Mouse (Mus musculus) neural tube, embryonic 12.5 days (tissue): ENCODE measurements around the gene Cdc42ep2. TPM values are rescaled to one million over a fixed set of nuclear protein-coding genes. Genes with fewer than 3 reads are reported as not detected.

Experiments
- ATAC-seq: fragments of 200-750 bp; cut with Nextera tagmentation; 2 replicates; pipeline ENCODE4 v1.8.0; 2017; ENCODE audit warnings: low read depth, mild to moderate bottlenecking, moderate TSS enrichment, moderate library complexity; ENCODE audit not compliant: low FRiP score
- H3K27ac ChIP-seq: fragments of 300-500 bp; sonication (generic); 2 replicates; pipeline ENCODE4 v1.5.1; 2016
- H3K27me3 ChIP-seq: fragments of 300-500 bp; sonication (generic); replicated peaks from 2 replicates; pipeline ENCODE4 v1.6.1; 2016; ENCODE audit warnings: mild to moderate bottlenecking
- H3K36me3 ChIP-seq: fragments of 300-500 bp; sonication (generic); 2 replicates; pipeline ENCODE4 v1.6.1; 2016; ENCODE audit warnings: mild to moderate bottlenecking
- H3K4me1 ChIP-seq: fragments of 300-500 bp; sonication (generic); 2 replicates; pipeline ENCODE4 v1.6.1; 2016
- H3K4me2 ChIP-seq: fragments of 300-500 bp; sonication (generic); replicated peaks from 2 replicates; pipeline ENCODE4 v1.6.1; 2016; ENCODE audit warnings: mild to moderate bottlenecking
- H3K4me3 ChIP-seq: fragments of 300-500 bp; sonication (generic); 2 replicates; pipeline ENCODE4 v1.5.1; 2016
- H3K9ac ChIP-seq: fragments of 300-500 bp; sonication (generic); 2 replicates; pipeline ENCODE4 v1.6.1; 2016; ENCODE audit warnings: mild to moderate bottlenecking
- H3K9me3 ChIP-seq: fragments of 300-500 bp; sonication (generic); 2 replicates; pipeline ENCODE4 v1.6.1; 2016; ENCODE audit warnings: mild to moderate bottlenecking
- WGBS: fragments of 180-500 bp; shearing (Covaris S2); methylation state at CpG from one replicate; pipeline ENCODE4 v1.1.7; 2016; 5-methylcytosine and 5-hydroxymethylcytosine counted together
- polyA plus RNA-seq: library from polyadenylated mRNA; unstranded; fragments of >200 nt; fragmentation: Nextera tagmentation; extraction: Ambion mirVana; gene quantifications from 2 replicates; pipeline ENCODE4 v1.2.1, GENCODE M21; 2016

The Cdc42ep2 gene
- polyA plus RNA-seq, 1 experiment from 2014 or later: 5.7 TPM

DNA sequence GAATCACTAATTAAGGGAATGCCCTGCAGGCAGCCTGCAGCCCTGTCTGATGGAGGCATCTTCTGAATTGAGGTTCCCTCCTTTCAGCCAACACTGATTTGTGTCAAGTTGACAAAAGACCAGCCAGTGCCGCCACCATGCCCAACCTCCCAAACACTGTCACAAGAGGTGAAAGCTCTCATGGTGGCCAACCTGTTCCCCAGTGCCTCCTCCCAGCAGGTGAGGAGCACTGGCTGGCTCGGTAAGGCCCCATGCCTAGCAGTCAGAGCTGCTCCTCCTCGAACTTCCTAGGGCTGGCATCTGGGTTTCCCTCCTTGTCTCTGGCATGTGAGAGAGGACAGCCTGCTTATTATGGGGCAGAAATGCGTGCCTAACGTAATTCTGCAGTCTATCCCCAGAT lies 15.1 kb upstream of the Cdc42ep2 start:
- Histone ChIP-seq H3K27me3 (no peaks in the 10 kb centered on the region), H3K27ac (no peak overlapping the region), H3K4me2 (no peak overlapping the region), H3K9me3 (no peaks in the 10 kb centered on the region), H3K4me3 (no peak overlapping the region), H3K9ac (no peak overlapping the region), H3K36me3 (peaks cover 22% of the 10 kb centered on the region), H3K4me1 (peaks cover 17% of the 10 kb centered on the region; the same call in 1 of the 2 replicates)
- WGBS: 87% methylated on average over 5 of the region's 5 CpGs
- ATAC-seq: no peak

DNA sequence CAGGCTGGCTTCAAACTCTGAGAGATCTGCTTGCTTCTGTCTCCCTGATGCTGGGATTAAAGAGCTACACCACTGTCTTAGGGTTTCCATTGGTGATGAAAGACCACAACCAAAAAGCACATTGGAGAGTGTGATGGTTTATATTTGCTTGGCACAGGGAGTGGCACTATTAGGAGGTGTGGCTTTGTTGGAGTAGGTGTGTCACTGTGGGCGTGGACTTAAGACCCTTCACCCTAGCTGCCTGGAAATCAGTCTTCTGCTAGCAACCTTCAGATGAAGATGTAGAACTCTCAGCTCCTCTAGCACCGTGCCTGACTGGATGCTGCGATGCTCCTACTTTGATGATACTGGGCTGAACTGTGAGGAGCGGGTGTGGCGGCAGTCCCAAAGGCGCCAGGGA lies 13.9 kb upstream of the Cdc42ep2 start:
- Histone ChIP-seq H3K4me3 (no peak overlapping the region), H3K9ac (no peak overlapping the region), H3K9me3 (no peaks in the 10 kb centered on the region), H3K27ac (no peak overlapping the region), H3K4me2 (no peak overlapping the region), H3K27me3 (no peaks in the 10 kb centered on the region), H3K4me1 (peaks cover 17% of the 10 kb centered on the region; the same call in 1 of the 2 replicates), H3K36me3 (peaks cover 22% of the 10 kb centered on the region)
- ATAC-seq: no peak
- 86% methylated on average over 6 of the region's 6 CpGs for WGBS

DNA sequence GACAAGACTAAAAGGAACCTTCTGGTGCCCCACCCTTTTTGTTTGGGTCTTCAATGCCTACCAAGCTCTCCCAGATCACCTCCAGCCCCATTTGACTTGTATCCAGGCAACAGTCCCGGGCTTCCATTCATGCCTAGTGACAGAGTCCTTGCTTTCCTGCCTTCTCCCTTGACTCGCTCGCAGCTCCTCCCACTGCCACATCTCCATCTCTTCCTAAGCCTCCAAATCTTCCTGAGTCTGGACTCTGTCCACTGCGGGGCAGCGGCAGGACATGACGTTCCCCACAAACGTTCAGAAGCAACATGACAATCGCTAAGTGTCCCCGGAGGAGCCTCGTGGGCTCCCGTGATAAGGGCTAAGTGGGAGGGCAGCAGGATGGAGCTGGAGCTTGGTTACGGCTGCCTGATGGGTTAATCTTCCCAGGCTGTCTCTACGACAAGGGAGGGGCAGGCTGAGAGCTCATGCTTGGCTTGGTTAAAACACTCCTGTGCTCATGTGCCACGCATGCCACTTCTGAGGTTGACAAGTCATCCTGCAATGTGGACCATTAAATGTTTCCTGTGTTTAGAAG lies 13.3 kb upstream of the Cdc42ep2 start:
- H3K36me3 ChIP-seq: peaks cover 16% of the 10 kb centered on the region
- H3K4me2 ChIP-seq: peak overlapping the region; percentile 32; the same call in 1 of the 2 replicates
- no peak overlapping the region for H3K27ac ChIP-seq
- H3K4me1 ChIP-seq: peaks cover 17% of the 10 kb centered on the region; the same call in 1 of the 2 replicates
- WGBS: 38% methylated on average over 14 of the region's 14 CpGs
- no peak overlapping the region for H3K4me3 ChIP-seq
- no peak for ATAC-seq
- no peak overlapping the region for H3K9ac ChIP-seq
- no peaks in the 10 kb centered on the region for H3K9me3 ChIP-seq
- no peaks in the 10 kb centered on the region for H3K27me3 ChIP-seq

DNA sequence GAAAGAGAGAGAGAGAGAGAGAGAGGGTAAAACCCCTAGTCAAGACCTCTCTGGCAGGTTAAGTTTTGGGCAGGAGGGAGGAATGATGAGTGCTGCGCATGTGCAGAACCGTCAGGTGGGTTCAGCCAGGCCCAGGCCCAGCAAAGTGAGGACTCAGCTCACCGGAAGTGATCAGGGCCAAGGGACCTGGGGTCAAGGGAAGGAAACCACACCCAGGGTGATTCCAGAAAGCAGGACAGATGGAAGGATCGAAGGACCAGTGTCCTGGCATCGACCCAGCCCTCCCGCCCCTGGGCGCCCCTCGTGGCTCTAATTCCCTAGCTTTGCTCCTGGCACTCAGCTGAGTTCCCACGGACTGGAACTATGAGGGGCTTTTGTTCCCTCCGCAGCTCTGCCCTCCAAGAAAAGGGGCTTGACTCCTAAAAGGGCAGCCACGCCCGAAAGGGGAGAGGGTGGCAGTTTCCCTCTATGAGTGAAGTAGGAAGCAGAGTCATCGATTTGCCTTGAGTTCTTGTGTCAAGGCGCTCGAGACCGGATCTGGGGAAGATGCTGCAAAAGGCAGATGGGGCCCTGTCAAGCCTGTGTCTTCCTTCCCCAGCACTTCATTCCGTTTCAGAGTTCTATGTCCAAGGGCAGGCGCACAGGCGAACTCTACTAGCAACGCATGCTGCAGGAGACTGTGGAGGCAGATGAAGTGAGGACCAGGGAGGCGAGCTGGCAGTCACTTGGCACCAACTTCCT lies 12.6 kb upstream of the Cdc42ep2 start:
- H3K4me1 ChIP-seq: peaks cover 17% of the 10 kb centered on the region; the same call in 1 of the 2 replicates
- no peak for ATAC-seq
- no peaks in the 10 kb centered on the region for H3K27me3 ChIP-seq
- peaks cover 10% of the 10 kb centered on the region for H3K36me3 ChIP-seq
- WGBS: 71% methylated on average over 21 of the region's 21 CpGs
- H3K4me3 ChIP-seq: no peak overlapping the region
- peak overlapping the region; percentile 26; the same call in 1 of the 2 replicates for H3K27ac ChIP-seq
- no peaks in the 10 kb centered on the region for H3K9me3 ChIP-seq
- peak overlapping the region; percentile 32; the same call in 1 of the 2 replicates for H3K4me2 ChIP-seq
- H3K9ac ChIP-seq: no peak overlapping the region

DNA sequence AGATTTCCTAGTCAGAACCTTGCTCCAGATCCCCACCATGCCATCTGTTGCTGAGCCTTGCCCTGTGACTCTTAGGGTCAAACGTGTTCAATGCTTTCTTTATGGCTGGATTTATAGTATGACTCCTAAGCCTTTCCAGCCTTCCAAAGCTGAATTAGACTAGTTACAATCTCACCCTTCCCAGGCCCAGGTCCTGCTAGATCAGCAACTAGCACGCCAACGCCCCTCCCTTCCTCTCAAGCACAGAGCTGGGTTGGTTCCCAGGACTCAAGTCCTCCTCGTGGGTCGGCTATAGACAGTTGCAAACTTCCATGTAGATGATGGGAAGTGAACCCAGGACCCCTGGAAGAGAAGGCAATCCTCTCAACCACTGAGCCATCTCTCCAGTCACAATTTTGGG lies 11.1 kb upstream of the Cdc42ep2 start:
- Histone ChIP-seq H3K27ac (no peak overlapping the region), H3K4me3 (no peak overlapping the region), H3K27me3 (no peaks in the 10 kb centered on the region), H3K4me2 (no peak overlapping the region), H3K9me3 (no peaks in the 10 kb centered on the region), H3K4me1 (peaks cover 17% of the 10 kb centered on the region; the same call in 1 of the 2 replicates), H3K9ac (no peak overlapping the region), H3K36me3 (no peaks in the 10 kb centered on the region; the same call in 1 of the 2 replicates)
- ATAC-seq: no peak
- 81% methylated on average over 5 of the region's 5 CpGs for WGBS

DNA sequence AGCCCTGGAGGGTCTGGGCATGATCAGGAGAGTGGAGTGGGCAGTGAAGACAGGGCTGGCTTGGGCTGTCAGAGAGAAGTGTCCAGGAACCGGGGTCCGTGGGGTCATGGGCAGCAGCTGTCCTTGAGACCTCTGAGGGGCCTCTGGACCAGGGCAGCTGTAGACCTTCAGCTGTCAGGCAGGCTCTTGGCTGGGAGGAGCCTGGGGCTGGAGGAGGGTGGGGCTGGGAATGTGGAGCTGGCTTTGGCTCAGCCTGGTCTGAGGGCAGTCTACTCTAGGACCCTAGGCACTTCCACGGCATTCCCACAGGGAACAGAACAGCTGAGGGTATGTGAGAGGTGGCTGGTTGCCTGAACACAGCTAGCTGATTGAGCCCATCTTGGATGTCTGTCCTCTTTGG lies 10.7 kb upstream of the Cdc42ep2 start:
- Histone ChIP-seq H3K4me2 (no peak overlapping the region), H3K9ac (no peak overlapping the region), H3K4me1 (peaks cover 17% of the 10 kb centered on the region; the same call in 1 of the 2 replicates), H3K4me3 (no peak overlapping the region), H3K27ac (no peak overlapping the region), H3K36me3 (no peaks in the 10 kb centered on the region; the same call in 1 of the 2 replicates), H3K9me3 (no peaks in the 10 kb centered on the region), H3K27me3 (no peaks in the 10 kb centered on the region)
- ATAC-seq: no peak
- WGBS: 66% methylated on average over 3 of the region's 3 CpGs

DNA sequence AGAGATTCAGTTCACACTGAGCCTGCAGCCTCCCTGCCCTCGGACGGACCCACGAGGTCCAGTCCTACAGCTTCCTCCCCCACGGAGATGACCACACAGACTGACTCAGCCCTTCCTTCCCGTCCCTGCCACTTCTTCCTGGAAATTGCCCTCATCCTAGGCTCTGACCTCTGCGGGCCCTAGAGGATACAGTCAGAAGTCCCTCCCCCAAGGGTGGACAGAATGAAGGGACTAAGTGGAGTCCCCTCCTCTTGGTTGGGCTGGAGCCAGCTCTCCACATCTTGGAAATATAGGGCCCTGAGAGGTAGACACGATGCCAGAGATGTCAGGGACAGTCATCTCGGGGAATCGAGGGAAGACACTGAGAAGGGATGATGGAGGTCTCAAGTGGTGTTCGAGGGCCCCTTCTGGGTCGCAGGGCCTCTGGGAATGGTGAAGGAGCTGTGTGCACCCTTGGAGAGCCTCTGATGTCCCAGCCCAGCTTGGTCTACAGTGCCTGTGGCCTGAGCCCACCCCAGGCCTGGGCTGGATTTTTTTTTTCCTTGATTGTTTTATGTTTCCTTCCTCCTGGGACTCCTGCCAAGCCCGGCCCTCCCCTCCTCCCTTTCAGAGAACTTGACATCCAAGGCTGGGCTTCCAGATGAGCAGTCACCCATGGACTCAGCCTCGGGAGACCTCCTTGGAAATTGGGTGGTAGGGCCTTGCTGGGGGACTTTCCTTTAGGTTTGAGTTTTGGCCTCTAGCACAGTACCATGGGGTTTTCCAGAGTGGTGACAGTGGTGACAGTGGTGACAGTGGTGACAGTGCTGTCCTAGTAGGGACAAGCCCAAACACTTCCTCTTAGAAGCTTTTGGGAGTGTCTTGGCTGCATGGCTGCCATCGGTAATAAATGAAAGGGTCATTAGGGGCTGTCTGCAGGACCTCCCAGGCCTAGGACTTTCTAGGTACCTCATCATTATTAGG lies 5.3 kb upstream of the Cdc42ep2 start:
- no peak overlapping the region for H3K9ac ChIP-seq
- ATAC-seq: no peak

DNA sequence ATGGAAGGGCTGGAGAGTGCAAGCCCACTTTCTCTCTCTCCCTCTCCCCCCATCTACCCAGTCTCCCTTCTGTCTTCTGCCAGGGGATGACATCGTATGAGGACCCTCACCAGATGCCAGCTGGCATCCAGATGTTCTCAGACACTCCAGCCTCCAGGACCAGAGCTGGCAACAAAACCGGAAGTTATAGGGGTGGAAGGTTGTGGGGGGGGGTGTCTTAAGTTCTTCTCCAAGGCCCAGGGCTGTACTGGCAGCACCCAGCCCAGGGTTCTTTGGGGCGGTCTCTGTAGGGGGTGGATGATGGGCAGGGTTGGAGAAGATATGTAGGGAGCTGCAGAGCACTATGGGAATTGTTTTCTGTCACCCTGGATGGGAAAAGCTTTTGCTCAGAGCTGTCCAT lies 3.9 kb upstream of the Cdc42ep2 start:
- Histone ChIP-seq H3K9me3 (no peaks in the 10 kb centered on the region), H3K4me3 (no peak overlapping the region), H3K4me1 (peaks cover 14% of the 10 kb centered on the region), H3K9ac (no peak overlapping the region), H3K27me3 (peaks cover 8% of the 10 kb centered on the region; the same call in 1 of the 2 replicates), H3K4me2 (no peak overlapping the region), H3K36me3 (no peaks in the 10 kb centered on the region), H3K27ac (no peak overlapping the region)
- ATAC-seq: no peak
- WGBS: 77% methylated on average over 3 of the region's 3 CpGs

More for the DNA sequence above, 5.3 kb upstream of the Cdc42ep2 start:
- H3K4me2 ChIP-seq: no peak overlapping the region
- no peaks in the 10 kb centered on the region for H3K9me3 ChIP-seq
- H3K27ac ChIP-seq: no peak overlapping the region
- no peaks in the 10 kb centered on the region for H3K36me3 ChIP-seq
- H3K4me3 ChIP-seq: no peak overlapping the region
- 69% methylated on average over 14 of the region's 14 CpGs for WGBS
- peaks cover 8% of the 10 kb centered on the region; the same call in 1 of the 2 replicates for H3K27me3 ChIP-seq
- H3K4me1 ChIP-seq: peaks cover 10% of the 10 kb centered on the region; the same call in 1 of the 2 replicates

DNA sequence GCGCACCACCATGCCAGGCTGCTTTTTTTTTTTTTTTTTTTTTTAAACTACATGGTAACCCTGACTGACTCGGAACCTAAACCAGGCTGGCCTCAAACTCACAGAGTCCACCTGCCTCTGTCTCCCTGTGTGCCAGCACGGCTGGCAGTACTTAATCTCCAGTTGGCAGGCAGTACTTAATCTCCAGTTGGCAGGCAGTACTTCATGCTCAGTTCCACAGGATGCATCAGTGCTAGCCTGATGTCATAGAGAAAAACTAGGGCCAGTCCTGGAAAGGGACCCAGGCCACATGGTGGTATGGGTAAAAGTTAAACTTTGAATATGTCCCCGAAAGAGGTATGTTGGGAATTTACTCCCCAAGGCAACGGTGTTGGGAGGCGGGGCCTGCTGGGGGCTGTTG lies 3.5 kb upstream of the Cdc42ep2 start:
- H3K27me3 ChIP-seq: peaks cover 8% of the 10 kb centered on the region; the same call in 1 of the 2 replicates
- H3K9ac ChIP-seq: no peak overlapping the region
- no peak overlapping the region for H3K4me3 ChIP-seq
- ATAC-seq: no peak
- no peaks in the 10 kb centered on the region for H3K9me3 ChIP-seq
- H3K4me1 ChIP-seq: peaks cover 14% of the 10 kb centered on the region
- WGBS: 75% methylated on average over 6 of the region's 6 CpGs
- H3K27ac ChIP-seq: no peak overlapping the region
- H3K4me2 ChIP-seq: no peak overlapping the region
- H3K36me3 ChIP-seq: no peaks in the 10 kb centered on the region

DNA sequence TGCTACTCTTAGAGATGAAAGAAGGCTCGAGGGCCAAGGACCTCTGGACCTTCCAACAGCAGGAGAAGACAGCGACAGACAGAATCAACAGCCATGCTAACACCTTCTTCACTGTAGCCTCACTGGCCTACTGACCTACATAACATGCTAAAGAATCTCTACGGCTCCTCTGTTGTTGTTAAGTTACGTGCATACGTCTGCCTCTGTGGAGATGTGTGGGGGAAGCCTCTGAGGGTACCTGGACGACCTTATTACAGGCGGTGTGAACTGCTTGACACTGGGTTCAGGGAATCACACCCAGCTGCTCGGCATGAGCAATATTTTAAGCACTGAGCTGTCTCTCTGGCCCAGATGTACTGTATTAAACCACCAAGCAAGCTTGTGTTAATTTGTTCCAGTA lies 2.9 kb upstream of the Cdc42ep2 start:
- no peak for ATAC-seq
- Histone ChIP-seq H3K4me3 (no peak overlapping the region), H3K27me3 (peaks cover 8% of the 10 kb centered on the region; the same call in 1 of the 2 replicates), H3K9ac (no peak overlapping the region), H3K4me1 (peaks cover 14% of the 10 kb centered on the region), H3K36me3 (no peaks in the 10 kb centered on the region), H3K27ac (no peak overlapping the region), H3K4me2 (no peak overlapping the region), H3K9me3 (no peaks in the 10 kb centered on the region)
- 70% methylated on average over 8 of the region's 8 CpGs for WGBS

DNA sequence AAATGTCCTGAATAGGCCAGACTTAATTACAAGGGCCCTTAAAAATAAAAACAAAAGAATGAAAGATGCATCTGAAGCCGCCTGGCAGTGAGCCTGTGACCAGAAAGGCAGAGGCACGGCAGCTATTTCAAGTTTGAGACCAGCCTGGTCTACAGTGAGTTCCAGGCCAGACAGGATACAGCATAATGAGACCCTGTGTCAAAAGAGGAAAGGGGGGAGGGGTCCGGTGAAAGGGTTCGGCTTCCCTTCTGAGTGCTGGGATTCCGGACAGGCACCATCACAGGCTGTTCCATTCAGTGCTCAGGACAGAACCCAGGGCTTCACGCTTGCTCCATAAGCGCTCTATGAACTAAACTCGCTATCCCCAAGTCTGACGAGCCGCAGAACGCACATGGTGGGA lies 2.4 kb upstream of the Cdc42ep2 start:
- H3K4me2 ChIP-seq: no peak overlapping the region
- ATAC-seq: no peak
- no peak overlapping the region for H3K9ac ChIP-seq
- H3K27me3 ChIP-seq: peaks cover 8% of the 10 kb centered on the region; the same call in 1 of the 2 replicates
- 74% methylated on average over 11 of the region's 11 CpGs for WGBS
- H3K4me3 ChIP-seq: no peak overlapping the region
- peaks cover 14% of the 10 kb centered on the region for H3K4me1 ChIP-seq
- H3K27ac ChIP-seq: no peak overlapping the region
- no peaks in the 10 kb centered on the region for H3K36me3 ChIP-seq
- no peaks in the 10 kb centered on the region for H3K9me3 ChIP-seq
